9 mouse cellular contexts compared by ENCODE assay signal in the genomic region with DNA sequence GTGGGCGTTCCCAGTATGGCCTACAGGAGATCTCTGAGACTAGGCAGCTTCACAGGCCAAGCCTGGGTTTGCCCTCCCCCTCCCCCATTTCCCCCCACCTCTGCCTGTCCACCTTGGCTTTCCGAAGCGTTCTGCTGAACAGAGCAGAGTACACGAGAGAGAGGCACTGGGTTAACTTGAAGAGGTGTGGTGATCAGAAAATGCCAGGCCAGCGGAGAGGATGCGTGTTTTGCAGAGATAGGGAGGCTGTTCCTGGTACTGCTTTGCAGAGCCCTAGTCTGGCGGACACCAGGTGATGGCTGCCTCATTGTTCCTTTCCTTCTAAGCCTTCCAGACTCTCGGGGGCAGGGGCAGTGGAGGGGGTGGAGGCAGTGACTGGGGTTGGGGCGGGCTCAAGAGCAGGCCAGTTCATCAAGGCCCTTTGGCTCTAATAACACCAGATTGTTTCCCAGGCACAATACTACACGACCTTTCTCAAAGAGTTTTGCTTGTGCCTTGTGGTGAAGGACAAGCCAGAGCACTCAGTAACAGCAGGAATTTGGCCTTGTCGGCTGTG. TPM values are rescaled to one million over a fixed set of nuclear protein-coding genes. Genes with fewer than 3 reads are reported as not detected.
DNase-seq lines count a peak whose midpoint lies in the region; ATAC-seq and TF ChIP-seq lines count a peak whose summit lies in the region.
"Had no signal": no experiment of that assay in that cellular context is flagged by ENCODE, and none has a peak within 500 bp of the region (broad histone marks: within the 10 kb centered on the region; RNA-seq: fewer than 3 reads in every experiment).

No protein-coding gene starts in this region.

- H3K36me3 ChIP-seq in heart, embryonic 13.5 days, result no peaks in the 10 kb centered on the region
- no peaks in the 10 kb centered on the region for H3K36me3 ChIP-seq in G1E (replicated peaks)
- H3K36me3 ChIP-seq in embryonic facial prominence, embryonic 10.5 days (replicated peaks), result no peaks in the 10 kb centered on the region
- no peaks in the 10 kb centered on the region for H3K36me3 ChIP-seq in hindbrain, embryonic 11.5 days (ENCODE audit: control insufficient read depth, insufficient read depth, low read length)

- 0 out of 2 replicates have a peak overlapping the region, but pooled peaks have one; percentile 5 for H3K4me3 ChIP-seq in heart, embryonic 13.5 days
- peak overlapping the region; percentile 55; the same call in 1 of the 2 replicates for H3K4me3 ChIP-seq in G1E (ENCODE audit: low read depth, low read length)
- no peak overlapping the region for H3K4me3 ChIP-seq in embryonic facial prominence, embryonic 10.5 days
- no peak overlapping the region for H3K4me3 ChIP-seq in hindbrain, embryonic 11.5 days (ENCODE audit: low read depth, low read length)

- intact Hi-C loops in heart, postnatal 36 days (cut with DNase I), result no loop called here

- WGBS in heart, embryonic 13.5 days, result 43% methylated on average over 11 of the region's 11 CpGs
- 66% methylated on average over 11 of the region's 11 CpGs for WGBS in embryonic facial prominence, embryonic 10.5 days
- 72% methylated on average over 11 of the region's 11 CpGs for WGBS in hindbrain, embryonic 11.5 days

- H3K27ac ChIP-seq in heart, embryonic 13.5 days (replicated peaks), result peak overlapping the region; percentile 24
- H3K27ac ChIP-seq in embryonic facial prominence, embryonic 10.5 days (replicated peaks), result peak overlapping the region; percentile 5; the same call in 1 of the 2 replicates
- no peak overlapping the region for H3K27ac ChIP-seq in hindbrain, embryonic 11.5 days (ENCODE audit: low read depth, low read length)

- peak; percentile 72 for ATAC-seq in heart, embryonic 13.5 days (ENCODE audit: extremely low read depth, insufficient number of reproducible peaks, low FRiP score, low TSS enrichment)
- peak; percentile 88 for ATAC-seq in G1E (ENCODE audit: extremely low read depth, insufficient number of reproducible peaks, low FRiP score, poor library complexity, severe bottlenecking)
- ATAC-seq in megakaryocyte progenitor cell, adult 5-6 weeks (replicated peaks; ENCODE audit: poor library complexity), result peak; percentile 84
- ATAC-seq in hindbrain, embryonic 11.5 days (ENCODE audit: low FRiP score), result no peak

- no peaks in the 10 kb centered on the region for H3K27me3 ChIP-seq in heart, embryonic 13.5 days (replicated peaks)
- H3K27me3 ChIP-seq in G1E (ENCODE audit: insufficient read depth, low read length), result no peaks in the 10 kb centered on the region; the same call in 1 of the 2 replicates
- H3K27me3 ChIP-seq in embryonic facial prominence, embryonic 10.5 days (replicated peaks; ENCODE audit: low read depth, poor library complexity, severe bottlenecking), result no peaks in the 10 kb centered on the region
- H3K27me3 ChIP-seq in hindbrain, embryonic 11.5 days (ENCODE audit: control insufficient read depth, insufficient read depth, low read length), result no peaks in the 10 kb centered on the region

- H3K9me3 ChIP-seq in heart, embryonic 13.5 days, result no peaks in the 10 kb centered on the region
- H3K9me3 ChIP-seq in G1E (replicated peaks), result no peaks in the 10 kb centered on the region
- H3K9me3 ChIP-seq in embryonic facial prominence, embryonic 10.5 days, result no peaks in the 10 kb centered on the region
- no peaks in the 10 kb centered on the region for H3K9me3 ChIP-seq in hindbrain, embryonic 11.5 days (ENCODE audit: control insufficient read depth, low read length)

- H3K4me2 ChIP-seq in heart, embryonic 13.5 days, result peak overlapping the region; percentile 41
- H3K4me2 ChIP-seq in hindbrain, embryonic 11.5 days (replicated peaks; ENCODE audit: low read depth, low read length), result no peak overlapping the region

- TF ChIP-seq CTCF in G1E (IDR thresholded peaks at IDR 0.05; ENCODE audit: low read depth, low read length), result no peak

- H3K4me1 ChIP-seq in heart, embryonic 13.5 days, result peaks cover 15% of the 10 kb centered on the region; the same call in 1 of the 2 replicates
- H3K4me1 ChIP-seq in G1E (ENCODE audit: insufficient read depth, low read depth, low read length), result peaks cover 69% of the 10 kb centered on the region
- peaks cover 5% of the 10 kb centered on the region; the same call in 1 of the 2 replicates for H3K4me1 ChIP-seq in embryonic facial prominence, embryonic 10.5 days
- H3K4me1 ChIP-seq in hindbrain, embryonic 11.5 days (replicated peaks; ENCODE audit: control insufficient read depth, insufficient read depth, low read length), result no peaks in the 10 kb centered on the region

- peak overlapping the region; percentile 0; the same call in 1 of the 2 replicates for H3K9ac ChIP-seq in heart, embryonic 13.5 days
- H3K9ac ChIP-seq in hindbrain, embryonic 11.5 days (ENCODE audit: low read depth, low read length), result no peak overlapping the region

- DNase-seq in heart, postnatal 36 days, result no peak
- DNase-seq in G1E (ENCODE audit: low spot score), result peak; percentile 74
- DNase-seq in embryonic facial prominence, embryonic 10.5 days (ENCODE audit: low spot score), result no peak
- DNase-seq in hindbrain, embryonic 11.5 days (ENCODE audit: low spot score), result no peak
- no peak for DNase-seq in right cerebral cortex, adult 2 months (ENCODE audit: low spot score in 2 of 2)
- DNase-seq in kidney, postnatal 10 days, result no peak
- DNase-seq: cerebellum, postnatal 14 days had no signal

RNA-seq across cellular contexts. Expression of a gene that starts 27.8 kb away (rescaled TPM):
- polyA plus RNA-seq in heart, embryonic 13.5 days (2015; fragmentation: Nextera tagmentation; extraction: Ambion mirVana), result 24.9 and 29.9 TPM in 2 replicates
- 10 to 100 TPM in 1 of 2 experiments, 1 to 10 TPM in 1; 9.3 to 13.6 TPM for total RNA-seq in heart, postnatal 36 days (2021)
- total RNA-seq in G1E (2014; fragmentation: Nextera tagmentation), result 38.5 and 47.7 TPM in 2 replicates
- 71.8 and 88.4 TPM in 2 replicates for total RNA-seq in G1E (2017)
- 27.8 and 31.6 TPM in 2 replicates for polyA plus RNA-seq in G1E (2012)
- 50.4 and 52.8 TPM in 2 replicates for polyA plus RNA-seq in embryonic facial prominence, embryonic 10.5 days (2016; fragmentation: Nextera tagmentation; extraction: Ambion mirVana)
- total RNA-seq in megakaryocyte progenitor cell, adult 5-6 weeks (2015), result 28.0 and 33.5 TPM in 2 replicates
- total RNA-seq in megakaryocyte progenitor cell, adult 5-6 weeks (2017), result 69.5 and 92.2 TPM in 2 replicates
- 50.3 and 59.9 TPM in 2 replicates for polyA plus RNA-seq in hindbrain, embryonic 11.5 days (2014; fragmentation: Nextera tagmentation; extraction: Ambion mirVana)

Comparison
In these comparisons a context has a peak if more than half of its experiments do, and no peak if none do; other contexts are left out.
1. H3K4me3 ChIP-seq: peak in heart, embryonic 13.5 days (single experiment) and G1E (single experiment); none in embryonic facial prominence, embryonic 10.5 days (single experiment) and hindbrain, embryonic 11.5 days (single experiment).